Mouse (Mus musculus): Measurements from ENCODE around the gene 1700057G04Rik. TPM values are rescaled to one million over a fixed set of nuclear protein-coding genes. Genes with fewer than 3 reads are reported as not detected.
A peak's percentile ranks its signal among the peaks of the same experiment; 100 is the strongest.

Gene 1700057G04Rik
- polyA plus RNA-seq, 1 experiment = not detected

DNA sequence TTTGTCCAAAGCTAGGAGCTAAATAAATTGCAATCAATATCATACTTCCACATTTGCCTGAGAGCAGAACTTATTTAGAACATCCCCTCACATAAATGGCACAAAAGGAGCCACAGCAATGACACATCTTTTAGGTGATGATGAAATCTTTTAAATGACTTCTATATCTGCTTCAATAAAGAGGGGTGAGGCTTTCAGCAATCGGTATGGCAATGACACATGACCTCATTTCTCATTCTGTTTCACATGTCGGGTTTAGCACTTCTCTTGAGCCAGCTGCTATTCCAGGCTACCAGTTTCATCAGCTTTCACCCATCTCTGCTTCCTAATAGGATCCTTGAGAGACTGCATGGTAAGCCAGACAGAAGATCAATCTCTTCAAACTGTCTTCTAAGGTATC, 54.3 kb downstream of the 1700057G04Rik start:
- no peak for TF ChIP-seq POLR2A (IDR thresholded peaks at IDR 0.05; ENCODE audit: low read depth, low read length)
- TF ChIP-seq CTCF (IDR thresholded peaks at IDR 0.05; ENCODE audit: extremely low read depth, insufficient read length, insufficient replicate concordance, low read depth, low read length) = no peak
- Histone ChIP-seq H3K4me3 (ENCODE audit: low read depth, low read length) (no peak overlapping the region), H3K36me3 (ENCODE audit: control insufficient read depth, insufficient read depth, low read length) (no peaks in the 10 kb centered on the region), H3K4me1 (ENCODE audit: control insufficient read depth, insufficient read depth, insufficient read length, low read length) (no peaks in the 10 kb centered on the region), H3K27me3 (ENCODE audit: control insufficient read depth, insufficient read depth, low read length) (no peaks in the 10 kb centered on the region), H3K27ac (ENCODE audit: insufficient read depth, low read depth, low read length) (no peak overlapping the region)
- 31% methylated on average over 2 of the region's 2 CpGs for WGBS

DNA sequence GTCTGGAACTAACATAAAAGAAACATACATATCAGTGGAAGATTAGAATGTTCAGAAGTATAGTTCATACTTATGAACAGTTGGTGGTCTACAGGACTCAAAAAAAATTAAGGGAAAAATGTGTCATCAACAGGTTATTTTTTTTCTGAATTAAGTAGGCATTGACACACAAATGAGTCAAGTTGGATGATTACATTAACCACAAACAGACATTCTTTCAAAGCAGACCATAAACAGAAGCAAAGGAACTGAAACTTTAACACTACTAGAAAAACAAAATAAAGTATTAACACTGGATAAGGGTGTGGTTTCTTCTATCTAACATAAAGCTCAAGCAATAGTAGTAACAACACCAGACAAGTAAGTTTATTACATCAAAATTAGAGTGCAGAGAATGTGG, 59.7 kb downstream of the 1700057G04Rik start:
- Histone ChIP-seq H3K27ac (ENCODE audit: insufficient read depth, low read depth, low read length) (no peak overlapping the region), H3K4me3 (ENCODE audit: low read depth, low read length) (no peak overlapping the region), H3K36me3 (ENCODE audit: control insufficient read depth, insufficient read depth, low read length) (no peaks in the 10 kb centered on the region), H3K27me3 (ENCODE audit: control insufficient read depth, insufficient read depth, low read length) (no peaks in the 10 kb centered on the region), H3K4me1 (ENCODE audit: control insufficient read depth, insufficient read depth, insufficient read length, low read length) (no peaks in the 10 kb centered on the region)
- no peak for TF ChIP-seq POLR2A (IDR thresholded peaks at IDR 0.05; ENCODE audit: low read depth, low read length)

DNA sequence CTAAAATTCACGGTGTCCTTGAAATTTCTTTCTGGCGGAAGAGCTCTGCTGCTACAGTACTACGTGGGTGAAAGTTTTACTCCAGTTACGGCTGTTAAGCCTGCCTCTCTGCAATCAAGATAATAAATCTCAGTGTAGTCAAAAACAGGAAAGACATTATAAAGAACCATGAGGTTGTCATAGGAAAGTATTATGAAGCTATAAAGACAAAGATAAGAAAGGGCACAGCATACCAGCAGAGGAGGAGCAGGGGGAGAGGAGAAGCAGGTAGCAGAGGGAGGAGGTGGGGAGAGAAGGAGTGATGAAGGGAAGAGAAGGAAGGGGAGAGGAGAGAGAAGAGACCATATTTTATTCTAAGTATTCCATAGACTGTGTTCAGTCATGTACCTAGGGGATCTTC, 64.7 kb downstream of the 1700057G04Rik start:
- TF ChIP-seq CTCF (IDR thresholded peaks at IDR 0.05; ENCODE audit: extremely low read depth, insufficient read length, insufficient replicate concordance, low read depth, low read length) (no peak), POLR2A (IDR thresholded peaks at IDR 0.05; ENCODE audit: low read depth, low read length) (no peak)
- Histone ChIP-seq H3K4me1 (ENCODE audit: control insufficient read depth, insufficient read depth, insufficient read length, low read length) (peaks cover 8% of the 10 kb centered on the region; the same call in 1 of the 2 replicates), H3K27ac (ENCODE audit: insufficient read depth, low read depth, low read length) (no peak overlapping the region), H3K36me3 (ENCODE audit: control insufficient read depth, insufficient read depth, low read length) (no peaks in the 10 kb centered on the region), H3K27me3 (ENCODE audit: control insufficient read depth, insufficient read depth, low read length) (no peaks in the 10 kb centered on the region), H3K4me3 (ENCODE audit: low read depth, low read length) (no peak overlapping the region)
- WGBS = 23% methylated on average over 4 of the region's 4 CpGs

DNA sequence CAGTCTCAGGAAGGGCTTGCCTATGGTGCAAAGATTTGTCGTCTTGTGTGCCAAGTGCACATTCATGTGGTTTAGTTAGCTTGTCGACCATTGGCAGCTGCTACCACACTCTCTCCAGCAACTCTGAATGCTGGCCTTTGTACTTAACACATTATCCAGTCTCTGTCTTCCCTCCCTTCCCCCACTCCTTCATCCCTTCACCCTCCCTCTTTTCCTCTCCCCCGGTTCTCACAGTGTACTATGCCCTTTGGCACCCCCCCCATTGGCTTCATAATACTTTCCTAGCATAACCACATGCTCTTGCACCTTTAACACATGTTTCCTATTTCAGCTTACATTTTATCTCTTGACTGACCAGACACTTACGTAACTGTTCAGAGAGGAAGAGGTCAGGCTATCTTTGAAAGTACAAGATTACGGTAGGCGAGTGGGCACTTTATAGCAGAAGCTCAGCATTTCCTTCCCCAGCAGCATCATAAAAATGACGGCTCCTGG, 65.6 kb downstream of the 1700057G04Rik start:
- Histone ChIP-seq H3K27ac (ENCODE audit: insufficient read depth, low read depth, low read length) (peak overlapping the region; percentile 9; the same call in 1 of the 2 replicates), H3K36me3 (ENCODE audit: control insufficient read depth, insufficient read depth, low read length) (no peaks in the 10 kb centered on the region), H3K4me1 (ENCODE audit: control insufficient read depth, insufficient read depth, insufficient read length, low read length) (peaks cover 8% of the 10 kb centered on the region; the same call in 1 of the 2 replicates), H3K27me3 (ENCODE audit: control insufficient read depth, insufficient read depth, low read length) (no peaks in the 10 kb centered on the region), H3K4me3 (ENCODE audit: low read depth, low read length) (no peak overlapping the region)
- WGBS = 17% methylated on average over 7 of the region's 7 CpGs
- TF ChIP-seq CTCF (IDR thresholded peaks at IDR 0.05; ENCODE audit: extremely low read depth, insufficient read length, insufficient replicate concordance, low read depth, low read length) (no peak), POLR2A (IDR thresholded peaks at IDR 0.05; ENCODE audit: low read depth, low read length) (no peak)

DNA sequence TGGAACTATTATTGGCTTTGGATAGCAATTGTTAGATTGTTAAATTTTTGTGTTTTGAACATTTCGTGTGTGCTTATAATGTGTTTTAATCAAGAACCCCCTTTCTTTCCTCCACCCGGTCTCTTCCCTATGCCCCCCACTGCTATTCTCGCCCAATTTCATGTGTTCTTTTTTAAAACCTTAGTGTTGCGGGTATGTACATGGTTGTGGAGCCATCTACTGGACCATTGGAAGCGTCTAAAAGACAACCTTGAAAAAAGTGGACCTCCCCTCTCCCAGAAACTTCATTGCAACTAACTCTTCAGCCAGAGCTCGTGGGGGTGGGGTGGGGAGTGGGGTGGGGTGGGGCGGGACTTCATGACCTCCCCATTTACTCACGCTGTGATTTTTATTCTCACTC, 66.2 kb downstream of the 1700057G04Rik start:
- WGBS = 40% methylated on average over 8 of the region's 8 CpGs

DNA sequence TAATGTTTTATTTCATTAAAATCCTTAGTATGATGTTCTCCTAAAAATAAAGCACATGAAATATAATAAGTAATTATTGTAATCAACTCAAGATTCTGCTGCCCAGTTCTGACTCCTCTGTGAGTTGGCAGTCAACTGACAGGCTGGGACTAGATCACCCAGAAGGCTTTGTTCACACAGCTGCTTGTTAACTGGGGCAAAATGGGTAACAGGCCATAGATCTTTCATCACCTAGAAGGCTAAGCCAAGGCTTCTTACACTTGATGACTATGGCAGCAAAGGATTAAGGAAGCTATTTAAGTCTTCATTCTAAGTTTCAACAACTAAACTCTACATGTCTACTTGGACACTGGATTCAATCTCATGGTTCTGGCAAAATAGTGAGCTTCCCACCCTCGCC, 68.8 kb downstream of the 1700057G04Rik start:
- Histone ChIP-seq H3K27ac (ENCODE audit: insufficient read depth, low read depth, low read length) (no peak overlapping the region), H3K4me3 (ENCODE audit: low read depth, low read length) (no peak overlapping the region), H3K4me1 (ENCODE audit: control insufficient read depth, insufficient read depth, insufficient read length, low read length) (peaks cover 8% of the 10 kb centered on the region; the same call in 1 of the 2 replicates), H3K27me3 (ENCODE audit: control insufficient read depth, insufficient read depth, low read length) (no peaks in the 10 kb centered on the region), H3K36me3 (ENCODE audit: control insufficient read depth, insufficient read depth, low read length) (no peaks in the 10 kb centered on the region)
- TF ChIP-seq CTCF (IDR thresholded peaks at IDR 0.05; ENCODE audit: extremely low read depth, insufficient read length, insufficient replicate concordance, low read depth, low read length) = no peak
- WGBS = 83% methylated on average over 1 of the region's 1 CpGs

More for the DNA sequence above, 66.2 kb downstream of the 1700057G04Rik start:
- Histone ChIP-seq H3K4me1 (ENCODE audit: control insufficient read depth, insufficient read depth, insufficient read length, low read length) (peaks cover 8% of the 10 kb centered on the region; the same call in 1 of the 2 replicates), H3K36me3 (ENCODE audit: control insufficient read depth, insufficient read depth, low read length) (no peaks in the 10 kb centered on the region), H3K27me3 (ENCODE audit: control insufficient read depth, insufficient read depth, low read length) (no peaks in the 10 kb centered on the region), H3K4me3 (ENCODE audit: low read depth, low read length) (no peak overlapping the region), H3K27ac (ENCODE audit: insufficient read depth, low read depth, low read length) (no peak overlapping the region)
- no peak for TF ChIP-seq CTCF (IDR thresholded peaks at IDR 0.05; ENCODE audit: extremely low read depth, insufficient read length, insufficient replicate concordance, low read depth, low read length)
- no peak for TF ChIP-seq POLR2A (IDR thresholded peaks at IDR 0.05; ENCODE audit: low read depth, low read length)

DNA sequence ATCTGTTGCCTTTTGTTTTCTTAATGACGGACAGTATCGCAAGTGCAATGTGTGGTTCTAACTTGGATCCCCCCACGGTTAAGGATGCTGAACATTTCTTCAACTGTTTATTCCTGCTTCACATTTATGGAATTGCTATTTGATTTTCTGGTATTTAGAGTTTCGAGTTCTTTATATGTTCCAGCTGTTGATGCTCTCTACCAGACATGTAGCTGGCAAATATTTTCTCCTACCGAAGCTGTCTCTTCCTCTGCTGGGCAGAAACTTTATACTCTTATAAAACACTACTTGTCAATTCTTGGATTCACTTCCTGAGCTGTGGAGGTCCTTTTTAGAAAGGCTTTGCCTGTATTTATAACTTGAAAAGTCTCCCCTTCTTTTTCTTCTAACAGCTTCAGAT, 70.1 kb downstream of the 1700057G04Rik start:
- no peak overlapping the region for H3K4me3 ChIP-seq (ENCODE audit: low read depth, low read length)
- TF ChIP-seq CTCF (IDR thresholded peaks at IDR 0.05; ENCODE audit: extremely low read depth, insufficient read length, insufficient replicate concordance, low read depth, low read length) (no peak), POLR2A (IDR thresholded peaks at IDR 0.05; ENCODE audit: low read depth, low read length) (no peak)
- peaks cover 7% of the 10 kb centered on the region; the same call in 1 of the 2 replicates for H3K4me1 ChIP-seq (ENCODE audit: control insufficient read depth, insufficient read depth, insufficient read length, low read length)
- no peak overlapping the region for H3K27ac ChIP-seq (ENCODE audit: insufficient read depth, low read depth, low read length)
- WGBS = 57% methylated on average over 5 of the region's 5 CpGs
- no peaks in the 10 kb centered on the region for H3K36me3 ChIP-seq (ENCODE audit: control insufficient read depth, insufficient read depth, low read length)
- H3K27me3 ChIP-seq (ENCODE audit: control insufficient read depth, insufficient read depth, low read length) = no peaks in the 10 kb centered on the region

All from small intestine, adult 2 months (tissue).